Mouse (Mus musculus): ENCODE data around the gene Gucy2g.
"Not testable (repeated sequence)": the region's sequence is repeated elsewhere in the genome, so short reads cannot be mapped to it uniquely, and the experiment has no call there.

The Gucy2g gene

DNA sequence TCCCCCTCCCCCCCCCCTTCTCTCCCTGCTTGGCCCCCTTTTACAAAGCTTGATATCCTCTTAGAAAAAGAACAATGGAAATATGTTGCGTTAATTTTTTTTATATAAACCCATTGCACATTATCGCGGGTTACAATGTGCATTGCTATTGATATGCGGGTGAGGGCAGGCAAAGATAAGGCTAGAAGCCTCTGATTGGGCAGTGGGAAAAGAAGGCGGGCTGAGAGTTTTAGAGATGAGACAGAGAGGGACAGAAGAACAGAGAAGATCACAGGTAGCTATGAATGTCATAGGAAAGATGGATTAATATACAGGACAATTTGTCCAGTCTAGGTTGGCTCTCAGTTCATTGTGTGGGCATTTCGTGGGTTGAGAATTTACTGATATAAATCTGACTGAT lies 33.8 kb downstream of the Gucy2g start:
- no peak for DNase-seq (ENCODE audit: low spot score)

DNA sequence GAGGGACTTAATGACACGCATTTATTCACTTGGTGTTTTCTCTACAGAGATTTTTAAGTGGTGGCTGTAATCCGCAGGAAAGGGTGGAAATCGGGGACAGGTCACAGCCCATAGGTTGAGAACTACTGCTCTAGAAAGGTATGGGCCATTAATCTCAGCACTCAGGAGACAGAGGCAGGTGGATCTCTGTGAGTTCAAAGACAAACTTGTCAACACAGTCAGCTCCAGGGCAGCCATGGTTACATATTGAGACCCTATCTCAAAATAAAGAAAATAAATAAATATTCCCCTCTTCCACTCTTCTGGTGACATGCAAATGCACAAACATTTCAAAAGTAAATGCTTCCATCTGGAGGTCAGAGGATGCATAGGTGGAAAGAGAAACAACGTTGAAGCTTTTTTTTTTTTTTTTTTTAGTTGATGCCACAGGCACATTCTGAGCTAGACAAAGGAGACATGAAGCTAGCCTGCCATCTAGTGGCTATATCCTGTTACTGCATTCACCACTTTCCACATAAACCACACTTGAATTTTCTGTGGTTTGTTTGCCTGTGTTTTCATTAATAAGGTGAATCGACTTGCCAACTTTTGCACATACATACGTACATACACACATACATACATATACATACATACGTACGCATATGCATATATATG lies 34.4 kb downstream of the Gucy2g start:
- no peak for DNase-seq (ENCODE audit: low spot score)

- DNase-seq (ENCODE audit: low spot score) = peak; percentile 74
These were observed 42.7 kb downstream of the Gucy2g start for GRCm38 (mm10) chr19:55198303-55198702.

DNA sequence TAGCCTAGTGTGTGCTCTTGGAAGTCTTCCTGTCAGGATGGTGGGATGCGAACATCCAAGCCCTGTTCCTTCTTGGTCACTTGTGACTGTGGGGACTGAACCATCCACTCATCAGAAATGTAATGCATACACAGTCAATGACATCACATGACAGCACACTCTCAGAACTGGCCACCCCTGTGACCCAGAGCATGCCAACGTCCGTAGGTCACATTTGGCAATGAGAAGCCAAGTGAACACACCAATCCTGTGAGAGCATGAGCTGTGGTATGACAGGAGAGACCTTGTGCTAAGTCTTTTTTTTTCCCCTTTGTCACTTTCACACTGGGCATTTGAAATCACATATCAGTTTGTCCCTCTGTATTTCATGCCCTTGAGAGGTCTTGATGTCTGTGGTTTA lies 45.5 kb downstream of the Gucy2g start:
- no peak for DNase-seq (ENCODE audit: low spot score)

- DNase-seq (ENCODE audit: low spot score) = no peak
These were observed 46.4 kb downstream of the Gucy2g start for GRCm38 (mm10) chr19:55194520-55195170.

DNA sequence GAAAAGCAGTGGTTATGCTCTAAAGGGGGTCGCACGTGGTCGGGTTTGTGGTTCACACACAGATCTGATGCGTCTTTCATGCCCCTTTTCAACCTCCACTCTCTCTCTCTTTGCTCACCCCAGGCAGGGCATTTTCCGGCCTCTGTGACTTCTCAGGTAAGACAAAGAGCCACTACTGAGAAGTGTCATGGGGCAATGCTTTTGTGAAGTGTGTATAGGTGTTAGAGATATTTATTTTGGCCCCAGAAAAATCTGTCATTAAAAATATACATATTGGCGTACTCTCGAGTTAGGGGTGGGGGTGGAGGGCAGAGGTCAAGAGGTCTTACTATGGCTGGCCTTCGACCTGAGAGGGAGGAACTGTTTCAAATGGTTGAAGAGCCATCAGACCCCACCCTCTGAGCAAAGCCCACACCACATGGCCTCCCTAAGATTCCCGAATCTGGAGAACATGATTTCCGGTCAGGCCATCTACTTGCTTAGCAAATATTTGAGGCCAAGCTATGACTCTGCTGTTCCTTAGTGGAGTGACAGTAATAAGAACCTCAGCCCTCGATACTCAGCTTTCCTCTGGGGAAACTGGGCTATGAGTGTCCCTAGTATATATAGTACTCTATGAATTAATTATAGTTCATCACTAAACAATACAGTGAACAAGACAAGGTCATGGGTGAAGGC lies 47.2 kb downstream of the Gucy2g start:
- DNase-seq (ENCODE audit: low spot score) = peak; percentile 37

DNA sequence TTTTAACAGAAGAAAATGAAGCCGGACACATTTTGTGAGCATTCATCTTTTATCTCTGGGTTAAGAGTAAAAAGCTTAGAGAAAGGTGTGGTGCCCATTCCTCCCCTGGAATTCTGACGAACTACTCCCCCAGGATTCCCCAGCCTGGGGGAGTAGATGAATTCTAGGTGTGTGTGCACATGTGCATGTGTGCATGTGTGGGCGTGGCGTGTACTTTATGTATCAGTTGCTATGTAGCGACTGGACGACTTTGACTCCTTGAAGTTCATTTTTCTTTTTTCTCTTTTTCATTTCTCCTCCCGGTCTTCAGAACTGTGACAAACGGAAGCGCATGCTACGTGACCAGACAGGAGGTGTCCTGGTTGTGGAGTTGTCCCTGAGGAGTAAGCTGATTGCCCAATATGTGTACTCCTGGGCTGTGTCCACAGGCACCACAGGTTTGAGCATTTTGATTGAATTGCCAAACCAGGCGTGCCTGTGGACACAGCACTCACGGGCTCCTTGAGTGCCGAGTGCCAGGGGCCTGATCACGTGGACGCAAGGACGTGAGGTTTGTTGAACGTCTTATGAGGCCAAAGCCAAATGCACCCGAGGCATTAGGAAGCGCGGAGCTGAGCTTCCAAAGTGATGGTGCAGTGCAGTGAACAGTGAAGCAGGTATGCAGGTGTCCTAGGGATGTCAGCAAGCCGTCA lies 48.6 kb downstream of the Gucy2g start:
- peak; percentile 69 for DNase-seq (ENCODE audit: low spot score)

- DNase-seq (ENCODE audit: low spot score) = no peak
These were observed 49.4 kb downstream of the Gucy2g start for GRCm38 (mm10) chr19:55191596-55191995.

DNA sequence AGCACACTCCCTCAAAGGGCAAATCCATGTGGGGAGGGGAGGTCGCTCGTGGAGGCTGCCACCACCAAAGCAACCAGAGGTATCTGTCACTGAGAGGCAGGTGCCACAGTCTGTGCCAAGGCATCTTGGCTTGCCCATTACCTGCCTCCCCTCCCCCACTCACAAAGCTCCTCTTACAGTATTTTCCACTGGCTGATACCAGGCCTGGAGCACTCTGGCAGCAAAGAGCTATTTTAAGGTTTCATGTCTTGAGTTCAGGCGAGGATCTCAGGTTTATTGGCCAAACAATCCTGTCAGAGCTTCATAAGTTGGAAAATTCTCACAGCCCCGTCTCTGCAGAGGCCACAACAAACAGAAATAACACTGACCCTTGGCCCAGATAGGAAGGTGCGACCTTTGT lies 51.0 kb downstream of the Gucy2g start:
- no peak for DNase-seq (ENCODE audit: low spot score)

DNA sequence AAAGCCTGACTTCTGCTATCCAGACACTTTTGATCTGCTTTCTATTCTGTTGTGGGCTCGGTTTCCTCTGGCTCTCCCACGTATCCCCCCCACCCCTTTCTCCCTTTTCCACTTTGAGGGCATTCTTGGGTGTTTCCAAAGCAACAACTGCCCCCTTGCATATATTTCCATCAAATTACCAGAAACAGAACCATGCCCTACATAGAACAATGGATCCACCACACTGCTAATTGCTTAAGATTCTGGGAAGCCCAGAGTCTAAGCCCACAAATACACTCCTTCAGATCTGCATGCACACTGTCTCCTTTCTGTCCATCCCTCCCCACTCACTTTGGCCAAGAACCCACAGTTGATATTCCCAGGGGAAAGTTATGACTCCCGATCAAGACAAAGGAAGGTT lies 55.4 kb downstream of the Gucy2g start:
- DNase-seq (ENCODE audit: low spot score) = no peak

GRCm38 (mm10) chr19:55185074-55185473 lies 56.0 kb downstream of the Gucy2g start:
- DNase-seq (ENCODE audit: low spot score) = no peak

DNA sequence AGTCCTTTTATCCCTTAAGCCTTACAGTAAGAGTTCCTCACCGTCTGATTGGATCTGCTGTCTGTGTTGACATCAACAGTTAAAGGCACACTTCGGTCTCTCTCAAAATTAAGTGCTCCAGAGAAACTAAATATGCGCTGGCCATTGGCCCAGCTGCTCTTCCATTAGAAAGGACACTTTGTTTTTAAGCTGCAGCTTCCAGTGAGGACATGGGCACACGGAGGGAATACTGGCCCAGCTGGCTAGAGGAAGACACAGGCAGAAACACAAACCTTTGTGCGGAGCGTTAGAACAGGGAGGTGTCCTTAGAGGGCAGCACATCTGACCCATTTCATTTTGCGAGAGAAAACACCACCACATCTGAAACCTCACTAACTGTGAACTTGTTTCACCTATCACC lies 56.6 kb downstream of the Gucy2g start:
- no peak for DNase-seq (ENCODE audit: low spot score)

GRCm38 (mm10) chr19:55180433-55180832 lies 60.6 kb downstream of the Gucy2g start, which contains the start of gene Tectb:
TSS of gene Tectb (plus strand) at chr19:55180733.
- DNase-seq (ENCODE audit: low spot score) = no peak

- DNase-seq (ENCODE audit: low spot score) = no peak
These were observed 63.9 kb downstream of the Gucy2g start for GRCm38 (mm10) chr19:55177143-55177542.

GRCm38 (mm10) chr19:55171585-55171984 lies 69.5 kb downstream of the Gucy2g start:
- DNase-seq (ENCODE audit: low spot score) = no peak

- DNase-seq (ENCODE audit: low spot score) = no peak
These were observed 70.6 kb downstream of the Gucy2g start for GRCm38 (mm10) chr19:55170399-55170798.

DNA sequence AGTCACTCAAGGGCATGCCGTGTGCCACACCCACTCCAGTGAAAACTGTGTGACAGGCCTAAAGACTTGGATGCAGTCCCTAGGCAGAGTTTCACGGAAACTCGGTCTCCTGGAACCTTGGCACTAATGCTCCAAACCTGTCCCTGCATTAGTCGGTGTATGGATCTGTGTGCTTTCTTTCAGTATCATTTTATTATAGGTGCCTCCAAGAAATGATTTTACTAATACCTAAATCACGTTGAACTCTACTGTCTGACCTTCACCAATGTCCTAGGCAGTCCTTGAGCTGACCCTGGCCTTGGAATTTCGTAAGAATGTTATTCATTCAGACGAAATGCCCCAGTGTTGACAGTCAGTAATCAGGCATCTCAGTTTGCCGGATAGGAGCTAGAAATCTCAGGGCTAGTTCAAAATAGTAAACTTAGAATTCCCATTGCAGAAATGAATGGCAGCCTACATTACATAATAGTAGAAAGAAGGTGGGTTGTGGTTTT lies 71.8 kb downstream of the Gucy2g start:
- DNase-seq (ENCODE audit: low spot score) = not testable (repeated sequence)

DNA sequence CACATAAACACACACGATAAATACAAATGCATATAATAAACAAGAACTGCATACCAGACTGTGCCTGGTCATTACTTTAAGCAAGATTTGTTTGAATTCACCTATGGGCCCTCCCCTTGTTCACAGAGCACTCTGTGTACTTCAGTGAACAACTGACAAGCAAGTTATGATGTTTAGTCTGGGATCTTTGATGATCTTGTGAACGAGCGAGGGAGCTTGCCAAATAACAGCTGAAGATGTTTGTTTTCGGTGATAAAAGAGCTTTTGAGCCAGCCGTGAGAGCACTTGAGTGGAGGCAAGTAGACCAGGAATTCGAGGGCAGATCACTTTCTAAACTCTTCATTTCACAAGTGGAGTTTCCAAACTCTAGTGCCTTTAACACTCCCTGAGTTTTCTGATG lies 72.7 kb downstream of the Gucy2g start:
- no peak for DNase-seq (ENCODE audit: low spot score)

- DNase-seq (ENCODE audit: low spot score) = no peak
These were observed 73.3 kb downstream of the Gucy2g start for GRCm38 (mm10) chr19:55167741-55168140.

DNA sequence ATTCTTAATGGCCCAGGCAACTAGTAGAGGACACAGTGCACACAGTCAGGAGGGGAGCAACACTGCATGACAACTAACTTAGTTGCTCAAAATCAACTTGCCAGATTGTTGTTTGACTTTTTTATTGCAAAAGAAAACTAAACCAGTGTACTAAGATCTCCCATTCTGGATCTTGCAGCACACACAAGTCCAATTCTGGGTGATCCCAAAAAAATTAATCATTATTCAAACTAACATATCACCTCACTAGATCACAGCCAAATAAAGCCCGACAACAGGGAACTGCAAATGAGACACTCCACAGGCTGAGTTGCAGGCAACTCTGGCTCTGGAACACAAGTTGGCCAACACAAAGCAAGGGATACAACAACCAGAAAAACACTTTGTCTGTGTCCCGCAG lies 74.3 kb downstream of the Gucy2g start:
- no peak for DNase-seq (ENCODE audit: low spot score)

- no peak for DNase-seq (ENCODE audit: low spot score)
These were observed 75.1 kb downstream of the Gucy2g start for GRCm38 (mm10) chr19:55165954-55166353.

DNA sequence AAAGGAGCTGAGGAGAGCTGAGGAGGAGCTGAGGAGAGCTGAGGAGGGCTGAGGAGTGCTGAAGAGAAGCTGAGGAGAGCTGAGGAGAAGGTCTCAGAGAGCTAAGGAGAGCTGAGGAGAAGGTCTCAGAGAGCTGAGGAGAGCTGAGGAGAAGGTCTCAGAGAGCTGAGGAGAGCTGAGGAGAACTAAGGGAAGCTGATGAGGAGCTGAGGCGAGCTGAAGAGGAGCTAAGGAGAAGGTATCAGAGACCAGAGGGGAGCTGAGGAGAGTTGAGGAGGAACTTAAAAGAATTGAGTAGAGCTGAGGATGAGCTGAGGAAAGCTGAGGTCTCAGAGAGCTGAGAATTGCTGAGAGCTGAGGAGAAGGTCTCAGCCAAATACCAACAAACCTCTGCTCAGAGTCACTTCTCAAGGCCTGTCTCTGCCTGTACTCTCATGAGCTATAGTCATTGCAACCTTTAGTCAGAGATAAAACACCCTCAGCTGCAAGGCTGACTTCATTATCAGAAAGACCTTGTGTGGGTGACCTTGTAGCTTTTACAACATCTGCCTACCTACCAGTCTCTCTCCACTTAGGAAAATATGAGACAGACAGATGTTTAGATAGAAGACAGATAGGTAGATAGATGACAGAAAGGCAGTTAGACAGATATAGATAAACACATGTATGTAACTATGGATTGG lies 75.7 kb downstream of the Gucy2g start:
- DNase-seq (ENCODE audit: low spot score) = no peak
